Mouse (Mus musculus) heart, adult 2 months (tissue): ENCODE measurements around the gene Plekhg3. TPM values are rescaled to one million over a fixed set of nuclear protein-coding genes. Genes with fewer than 3 reads are reported as not detected.

Source experiments
- DNase-seq, 2 experiments: peaks; one replicate each; pipeline ENCODE4 v3.0.0; 2021
- H3K27ac ChIP-seq: fragments of 200-600 bp; 2 replicates; pipeline ENCODE4 v1.8.1; 2022
- H3K27me3 ChIP-seq: fragments of 200-500 bp; 2 replicates; pipeline ENCODE4 v1.6.1; 2012; ENCODE audit warnings: mild to moderate bottlenecking, low read length, inconsistent platforms, mixed read lengths; ENCODE audit not compliant: control insufficient read depth, insufficient read depth
- H3K36me3 ChIP-seq: fragments of 200-500 bp; 2 replicates; pipeline ENCODE4 v1.6.1; 2012; ENCODE audit warnings: low read length, inconsistent platforms; ENCODE audit not compliant: control insufficient read depth, insufficient read depth
- H3K4me1 ChIP-seq: fragments of 200-500 bp; 2 replicates; pipeline ENCODE4 v1.6.1; 2011; ENCODE audit warnings: low read length; ENCODE audit not compliant: control insufficient read depth, insufficient read depth
- H3K4me3 ChIP-seq: fragments of 200-600 bp; 2 replicates; pipeline ENCODE4 v1.8.1; 2022
- H3K79me2 ChIP-seq: fragments of 200-500 bp; replicated peaks from 2 replicates; pipeline ENCODE4 v1.6.1; 2012; ENCODE audit warnings: mild to moderate bottlenecking, inconsistent platforms, low read length, moderate library complexity, mixed read lengths; ENCODE audit not compliant: control insufficient read depth, insufficient read depth
- H3K9ac ChIP-seq: fragments of 200-500 bp; 2 replicates; pipeline ENCODE4 v1.6.1; 2012; ENCODE audit warnings: low read depth, mild to moderate bottlenecking, control low read depth, inconsistent platforms, low read length, mixed read lengths
- CTCF ChIP-seq: fragments of 200-600 bp; IDR thresholded peaks from 2 replicates; pipeline ENCODE4 v1.8.1; 2022; ENCODE audit warnings: antibody characterized with exemption, mild to moderate bottlenecking, moderate library complexity
- EP300 ChIP-seq: fragments of 200-500 bp; IDR thresholded peaks from 2 replicates; pipeline ENCODE4 v1.6.1; 2011; ENCODE audit warnings: low read depth, low read length, control low read depth; ENCODE audit not compliant: insufficient read depth
- POLR2A ChIP-seq: fragments of 200-500 bp; IDR thresholded peaks from 2 replicates; pipeline ENCODE4 v1.6.1; 2011; ENCODE audit warnings: mild to moderate bottlenecking, low read depth, low read length, control low read depth; ENCODE audit not compliant: insufficient read depth
- WGBS: fragments of 180-500 bp; shearing (Covaris S2); methylation state at CpG from one replicate; pipeline ENCODE4 v1.1.7; 2018; 5-methylcytosine and 5-hydroxymethylcytosine counted together
- intact Hi-C: fragments of 180-260 bp; cut with DNase I; formaldehyde crosslinking; loops from one replicate; pipeline ENCODE4 v1.15.1; 2025
- microRNA-seq, 2 experiments: library from miRNA; unstranded; fragments of <30 nt; microRNA quantifications; one replicate each; pipeline ENCODE4 v1.2.0; 2021
- polyA plus RNA-seq: library from polyadenylated mRNA; depleted of rRNA; stranded (reverse); fragments of >200 nt; gene quantifications from 2 replicates; pipeline ENCODE4 v1.2.3, GENCODE M21; 2012; rRNA removed
- total RNA-seq, 2 experiments: library from RNA; stranded (reverse); gene quantifications; 2 replicates each; pipeline ENCODE4 v1.2.3; 2021

The Plekhg3 gene
- total and polyA plus RNA-seq, 3 experiments: 11.6 to 13.6 (median 12.9) TPM

- no peaks in the 10 kb centered on the region for H3K36me3 ChIP-seq
- intact Hi-C loops: no loop called here
- 72% methylated on average over 5 of the region's 5 CpGs for WGBS
Measured at GRCm38 (mm10) chr12:76619847-76620246, 89.2 kb downstream of the Plekhg3 start.

GRCm38 (mm10) chr12:76623374-76623773 lies 92.7 kb downstream of the Plekhg3 start:
- H3K27ac ChIP-seq: no peak overlapping the region
- no peak overlapping the region for H3K4me3 ChIP-seq
- TF ChIP-seq CTCF (no peak), EP300 (no peak), POLR2A (no peak)
- H3K9ac ChIP-seq: no peak overlapping the region
- no peaks in the 10 kb centered on the region for H3K27me3 ChIP-seq
- WGBS: 79% methylated on average over 6 of the region's 6 CpGs
- DNase-seq: no peak
- intact Hi-C loops: no loop called here
- H3K79me2 ChIP-seq: no peaks in the 10 kb centered on the region
- H3K4me1 ChIP-seq: no peaks in the 10 kb centered on the region
- no peaks in the 10 kb centered on the region for H3K36me3 ChIP-seq

More at GRCm38 (mm10) chr12:76619847-76620246, 89.2 kb downstream of the Plekhg3 start:
- H3K27ac ChIP-seq: no peak overlapping the region
- no peaks in the 10 kb centered on the region for H3K79me2 ChIP-seq
- no peak overlapping the region for H3K4me3 ChIP-seq
- peaks cover 3% of the 10 kb centered on the region for H3K4me1 ChIP-seq
- TF ChIP-seq EP300: no peak
- no peak for TF ChIP-seq CTCF
- TF ChIP-seq POLR2A: no peak
- no peaks in the 10 kb centered on the region for H3K27me3 ChIP-seq
- H3K9ac ChIP-seq: no peak overlapping the region
- DNase-seq: no peak

Small RNA genes lying within 50 kb of the gene (microRNA-seq; reads per million reads assigned to microRNA genes)
- 0 reads per million in 2 experiments for gene Mir5135

Other genes starting within 250 kb of the Plekhg3 start
- 1 to 10 TPM; 1.0 to 1.7 TPM for gene Akap5, start 206.0 kb upstream of the Plekhg3 start, total RNA-seq
- 1.1 and 2.3 TPM in 2 replicates for gene Akap5, start 206.0 kb upstream of the Plekhg3 start, polyA plus RNA-seq
- 1 to 10 TPM; 6.8 to 7.9 TPM for gene Zbtb25, start 161.3 kb upstream of the Plekhg3 start, total RNA-seq
- gene Zbtb25, start 161.3 kb upstream of the Plekhg3 start, polyA plus RNA-seq: 6.0 and 13.4 TPM in 2 replicates
- gene Zbtb1, start 160.6 kb upstream of the Plekhg3 start, total RNA-seq: 1 to 10 TPM; 3.0 to 3.9 TPM
- 1.1 and 2.3 TPM in 2 replicates for gene Zbtb1, start 160.6 kb upstream of the Plekhg3 start, polyA plus RNA-seq
- 1 to 10 TPM; 5.0 to 5.1 TPM for gene Hspa2, start 126.7 kb upstream of the Plekhg3 start, total RNA-seq
- gene Hspa2, start 126.7 kb upstream of the Plekhg3 start, polyA plus RNA-seq: 6.6 and 7.7 TPM in 2 replicates
- under 1 TPM; 0.14 to 0.16 TPM for gene Ppp1r36, start 113.4 kb upstream of the Plekhg3 start, total RNA-seq
- 0.09 and 0.41 TPM in 2 replicates for gene Ppp1r36, start 113.4 kb upstream of the Plekhg3 start, polyA plus RNA-seq
- 10 to 100 TPM; 81.2 to 96.7 TPM for gene Sptb, start 179.7 kb downstream of the Plekhg3 start, total RNA-seq
- gene Sptb, start 179.7 kb downstream of the Plekhg3 start, polyA plus RNA-seq: 27.0 and 43.4 TPM in 2 replicates
- 10 to 100 TPM; 76.2 to 87.3 TPM for gene Churc1, start 234.6 kb downstream of the Plekhg3 start, total RNA-seq
- gene Churc1, start 234.6 kb downstream of the Plekhg3 start, polyA plus RNA-seq: 96.7 and 183 TPM in 2 replicates
- gene Fntb, start 234.7 kb downstream of the Plekhg3 start, total RNA-seq: 10 to 100 TPM; 12.6 to 13.7 TPM
- 19.1 and 20.2 TPM in 2 replicates for gene Fntb, start 234.7 kb downstream of the Plekhg3 start, polyA plus RNA-seq